Mouse (Mus musculus) lung, postnatal 4 days (tissue): ENCODE data around the gene Zfand3.

Experiments
- DNase-seq, 2 experiments: peaks; one replicate each; pipeline ENCODE4 v3.0.0; 2021

Gene Zfand3

DNA sequence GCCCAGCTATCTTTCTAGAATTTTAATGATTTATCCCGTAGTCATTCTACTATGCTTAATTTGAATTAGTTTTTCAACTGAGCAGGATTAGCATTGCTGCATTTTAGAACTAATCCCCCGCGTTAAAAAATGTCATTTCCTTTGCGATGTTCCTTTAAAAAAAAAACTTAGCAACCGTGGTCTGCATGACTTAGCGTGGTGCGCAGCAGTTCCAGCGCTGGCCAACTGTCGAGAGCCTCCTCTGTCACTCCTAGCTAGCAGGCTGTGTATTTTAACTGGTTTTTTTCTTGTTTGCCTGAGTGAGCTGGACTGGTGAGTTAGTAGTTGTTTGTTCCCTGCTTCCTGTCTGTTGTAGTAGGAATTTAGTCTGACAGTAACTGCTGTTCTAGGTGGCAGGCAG lies 48.9 kb downstream of the Zfand3 start:
- DNase-seq, result peak in 1 of 2 experiments; percentile 47

DNA sequence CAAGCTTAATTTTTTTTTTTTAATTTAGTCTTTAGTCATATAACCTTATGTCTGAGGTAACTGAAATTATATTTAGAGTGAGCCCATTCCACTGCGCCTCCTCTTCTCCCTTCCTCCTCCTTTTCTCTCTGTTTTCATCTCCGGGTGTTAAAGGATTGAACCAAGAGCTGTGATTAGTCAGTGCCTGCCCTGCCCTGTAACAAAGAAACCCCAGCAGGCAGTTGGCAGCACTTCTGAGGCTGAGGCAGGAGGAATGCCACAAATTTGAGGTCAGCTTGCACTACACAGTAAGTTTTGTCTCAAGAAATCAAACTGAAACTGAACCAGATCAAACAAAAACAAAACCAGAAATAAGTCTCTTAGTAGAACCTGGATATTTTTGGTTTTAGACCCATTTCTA lies 49.3 kb downstream of the Zfand3 start:
- DNase-seq, result no peak

DNA sequence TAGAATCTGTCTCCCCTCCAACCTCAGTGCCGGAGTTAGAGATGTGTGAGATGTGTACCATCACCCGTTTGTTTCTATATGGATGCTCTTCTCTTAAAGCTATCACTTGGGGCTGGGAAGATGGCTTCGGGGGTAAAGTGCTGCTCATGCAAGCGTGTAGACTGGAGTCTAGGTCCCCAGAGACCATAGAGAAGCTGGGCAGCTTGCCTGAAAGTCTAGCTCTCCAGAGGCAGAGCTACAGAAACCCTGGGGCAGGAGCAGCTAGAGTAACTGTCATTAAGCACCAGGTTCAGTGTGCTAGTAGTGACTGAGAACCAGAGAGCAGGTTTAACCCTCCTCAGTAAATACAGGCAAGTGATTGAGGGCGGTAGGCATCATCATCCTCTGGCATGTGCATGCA lies 51.7 kb downstream of the Zfand3 start:
- DNase-seq, result no peak

DNA sequence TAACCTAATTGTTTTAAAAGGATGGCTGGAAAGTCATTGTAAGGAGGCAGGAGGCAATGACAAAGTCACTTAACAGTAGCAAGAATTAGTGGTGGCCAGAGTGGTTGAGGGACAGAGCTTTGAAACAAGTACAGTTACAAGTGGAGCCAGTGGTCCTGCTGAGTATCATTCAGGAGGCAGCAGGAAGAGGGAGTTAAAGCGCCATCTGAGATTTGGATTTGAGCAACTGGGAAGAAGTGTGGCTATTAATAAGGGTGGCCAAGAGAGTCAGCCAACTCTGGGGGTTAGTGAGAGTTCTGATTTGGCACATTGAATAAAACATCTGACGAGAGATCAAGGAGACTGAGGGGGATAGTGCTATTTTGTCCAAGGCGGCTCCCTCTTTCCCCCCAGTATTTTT lies 54.1 kb downstream of the Zfand3 start:
- no peak for DNase-seq

DNA sequence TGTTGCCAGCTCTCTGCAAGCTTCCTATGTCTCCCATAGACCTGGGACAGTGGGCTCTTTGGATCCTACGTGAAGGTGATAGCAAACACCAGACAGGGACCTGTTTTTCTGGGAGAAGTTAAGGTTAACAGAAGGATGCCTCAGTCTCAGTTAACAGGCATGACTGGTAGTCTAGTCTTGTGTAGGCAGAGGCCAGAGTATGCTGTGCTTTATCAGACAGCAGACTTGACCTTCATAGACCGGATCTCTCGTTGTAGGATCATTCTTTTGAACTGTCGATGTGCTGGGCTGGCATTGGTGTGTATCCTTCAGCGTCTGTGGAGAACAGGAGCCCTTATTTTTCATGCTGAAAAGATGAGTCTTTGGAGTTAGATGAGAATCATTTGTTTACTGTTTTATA lies 54.5 kb downstream of the Zfand3 start:
- DNase-seq, result no peak

DNA sequence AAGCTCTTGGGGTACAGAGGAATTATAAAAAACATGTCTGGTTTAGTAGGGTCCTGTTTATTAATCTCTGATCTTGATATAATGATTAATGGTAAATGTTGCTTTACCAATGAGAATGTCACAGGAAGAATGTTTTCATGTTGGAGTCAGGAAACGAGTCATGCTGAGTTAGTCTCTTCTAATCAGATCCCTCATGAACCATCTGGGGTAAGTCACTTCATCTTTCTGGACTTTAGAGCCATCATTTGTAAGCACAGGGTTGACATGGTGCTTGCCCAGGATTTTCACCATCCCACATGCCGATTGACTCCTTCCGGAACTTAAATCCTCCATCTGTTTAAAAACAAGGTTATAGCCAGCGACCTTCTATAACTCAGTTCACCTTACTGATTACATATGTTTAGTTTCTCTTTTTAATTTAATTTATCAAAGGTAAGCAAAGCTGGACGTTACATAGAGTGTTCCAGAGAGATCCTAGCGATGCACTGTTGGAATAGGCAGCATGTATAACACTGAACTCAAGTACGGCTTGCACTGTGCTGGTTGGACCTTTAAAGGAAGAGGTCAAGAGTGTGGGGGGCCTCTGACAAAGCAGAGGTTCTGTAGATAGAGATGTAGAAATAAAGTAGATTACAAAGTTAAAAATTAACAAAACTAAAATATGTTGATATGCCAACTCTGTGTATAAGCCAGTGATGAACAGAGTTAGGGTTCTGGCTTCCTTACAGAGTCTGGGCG lies 56.7 kb downstream of the Zfand3 start:
- no peak for DNase-seq

DNA sequence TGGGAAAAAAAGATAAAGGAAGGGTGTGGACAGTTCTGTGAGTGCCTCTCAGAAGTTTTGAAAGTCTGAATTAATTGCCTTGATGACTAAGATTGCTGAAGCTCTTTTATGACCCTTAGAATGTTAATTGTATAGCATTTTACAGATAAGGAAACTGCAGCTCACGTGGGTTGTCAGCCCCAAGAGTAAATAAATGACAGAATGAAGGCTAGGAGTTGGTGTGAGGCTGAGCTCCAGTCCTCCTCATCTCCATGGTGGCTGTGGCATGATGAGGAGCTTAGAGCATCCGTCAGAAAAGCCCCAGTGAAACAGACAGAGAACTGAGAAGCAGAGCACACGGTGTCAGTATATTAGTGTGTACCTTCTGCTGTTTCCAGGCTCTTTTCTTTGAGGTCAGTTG lies 59.3 kb downstream of the Zfand3 start:
- no peak for DNase-seq

DNA sequence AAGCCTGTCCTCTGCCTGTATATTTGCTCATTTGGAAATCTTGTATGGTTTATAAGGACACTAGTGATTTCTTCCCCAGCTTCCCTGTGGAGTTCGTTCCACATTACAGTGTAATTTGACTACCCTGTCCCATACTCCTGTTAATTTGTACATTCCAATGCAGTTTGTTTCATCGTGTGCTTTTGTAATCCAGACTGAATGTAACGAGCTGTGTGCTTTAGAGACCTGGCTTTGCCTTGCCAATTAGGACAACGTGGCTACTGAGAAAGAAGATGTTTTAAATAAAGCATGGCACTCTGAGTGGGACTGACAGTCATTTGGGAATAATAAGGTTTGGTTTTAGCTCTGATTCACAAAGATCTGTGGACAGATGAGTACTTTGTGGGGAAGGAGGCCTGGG lies 60.2 kb downstream of the Zfand3 start:
- no peak for DNase-seq

DNA sequence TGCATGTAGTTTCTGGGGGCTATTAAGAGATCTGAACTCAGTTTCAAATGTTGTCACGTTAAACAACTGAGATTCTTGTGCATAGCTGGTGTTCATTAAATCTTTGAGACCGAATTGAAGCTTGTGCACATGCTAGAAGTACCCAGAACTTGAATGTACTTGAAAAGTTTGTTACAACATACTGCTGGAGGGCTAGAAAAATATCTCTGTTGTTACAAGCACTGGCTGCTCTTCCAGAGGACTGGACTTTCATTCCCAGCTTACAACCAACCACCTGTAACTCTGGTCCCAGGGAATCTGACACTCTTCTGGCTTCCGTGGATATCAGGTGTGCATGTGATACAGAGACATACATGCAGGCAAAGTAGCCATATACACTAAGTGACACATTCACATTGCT lies 65.2 kb downstream of the Zfand3 start:
- no peak for DNase-seq

DNA sequence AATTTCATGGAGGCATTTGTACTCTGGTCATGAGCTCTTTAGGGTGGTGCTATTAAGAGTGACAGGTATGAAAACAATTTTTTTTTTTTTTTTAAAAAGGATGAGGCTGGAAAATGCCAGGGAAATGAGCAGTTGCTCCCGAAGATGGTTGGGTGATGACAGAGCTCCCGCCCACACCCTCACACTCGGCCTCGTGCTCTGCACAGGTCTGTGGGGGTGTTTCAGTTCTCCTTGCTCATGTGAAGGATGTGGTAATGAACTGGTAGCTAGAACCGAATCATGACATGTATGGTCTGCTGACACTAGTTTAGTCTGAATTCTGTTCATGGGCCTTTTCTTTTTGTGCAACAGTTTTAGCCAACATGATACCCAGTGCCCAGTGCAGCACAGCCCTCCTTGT lies 66.1 kb downstream of the Zfand3 start:
- DNase-seq, result no peak

DNA sequence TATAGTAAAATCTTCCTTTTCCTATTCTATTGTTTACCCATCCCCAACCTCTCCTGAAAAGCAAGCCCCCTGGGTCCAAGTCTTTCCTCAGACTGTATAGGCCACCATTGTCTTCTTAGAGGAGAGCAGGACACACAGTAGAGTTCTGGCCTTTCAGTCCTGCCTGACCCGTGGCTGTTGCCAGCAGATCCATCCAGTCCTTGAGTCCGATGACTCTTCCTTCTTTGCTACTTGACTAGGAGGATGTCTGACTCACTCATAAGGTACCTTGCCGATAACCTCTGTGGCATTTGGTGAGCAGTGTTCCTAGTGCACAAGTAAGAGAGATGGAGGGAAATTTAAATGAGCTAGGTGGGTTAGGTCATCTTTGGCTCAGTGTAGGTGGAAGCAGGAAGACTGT lies 68.1 kb downstream of the Zfand3 start:
- DNase-seq, result no peak

DNA sequence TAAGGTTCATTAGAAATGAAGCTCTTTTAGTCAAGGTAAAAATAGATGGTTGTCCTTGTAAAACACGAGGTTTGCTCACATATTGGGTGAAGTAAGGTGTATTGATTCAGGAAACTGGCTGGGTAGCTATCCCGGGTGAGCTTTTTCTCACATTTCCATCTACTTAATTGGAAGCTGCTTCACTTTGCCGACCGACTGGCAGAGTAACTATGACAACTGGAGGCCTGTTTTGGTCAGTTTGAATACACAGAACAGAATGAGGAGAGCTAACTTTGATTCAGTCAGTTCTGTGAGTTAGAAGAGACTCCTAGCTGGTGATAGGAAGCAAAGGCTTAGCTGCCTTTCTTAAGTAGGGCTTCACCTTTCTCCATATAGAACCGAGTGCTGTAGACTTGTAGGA lies 71.4 kb downstream of the Zfand3 start:
- DNase-seq, result no peak

DNA sequence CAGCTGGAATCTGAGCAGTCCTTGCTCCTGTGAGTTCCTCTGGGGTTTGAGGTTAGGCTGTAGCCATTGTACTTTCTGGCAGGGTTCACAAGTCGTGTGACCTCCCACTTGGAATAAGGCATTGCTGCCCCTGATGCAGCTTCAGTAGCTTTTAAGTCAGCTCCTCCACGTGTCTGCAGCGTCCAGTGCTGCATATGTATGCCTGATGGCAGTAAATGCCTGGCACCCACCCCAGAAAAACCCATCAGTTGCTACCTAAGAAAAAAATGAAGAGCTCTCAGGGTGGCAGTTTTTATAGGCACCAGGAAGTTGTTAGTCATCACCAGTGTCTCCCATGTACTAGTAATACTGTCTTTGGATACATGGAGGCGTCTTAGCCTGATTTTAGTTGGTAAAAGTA lies 79.5 kb downstream of the Zfand3 start:
- no peak for DNase-seq

DNA sequence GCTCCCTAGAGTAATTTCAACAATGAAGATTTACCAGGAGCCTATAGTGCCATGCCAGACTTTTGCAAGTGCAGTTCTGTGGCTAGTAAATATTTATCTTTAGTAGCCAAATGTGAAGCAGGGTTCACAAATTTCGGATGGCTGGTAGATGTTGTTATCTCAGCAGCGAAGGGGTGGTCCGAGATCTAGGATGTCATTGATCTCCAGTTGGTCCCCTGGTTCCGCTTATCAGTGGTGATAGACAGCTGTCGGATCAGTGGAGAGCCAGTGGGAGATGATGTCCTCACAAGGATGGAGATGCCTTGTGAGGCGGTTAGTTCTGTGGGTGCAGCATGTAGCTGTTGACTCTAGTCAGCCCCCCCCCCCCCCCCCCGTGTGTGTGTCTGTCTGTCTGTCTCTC lies 82.2 kb downstream of the Zfand3 start:
- DNase-seq, result no peak

DNA sequence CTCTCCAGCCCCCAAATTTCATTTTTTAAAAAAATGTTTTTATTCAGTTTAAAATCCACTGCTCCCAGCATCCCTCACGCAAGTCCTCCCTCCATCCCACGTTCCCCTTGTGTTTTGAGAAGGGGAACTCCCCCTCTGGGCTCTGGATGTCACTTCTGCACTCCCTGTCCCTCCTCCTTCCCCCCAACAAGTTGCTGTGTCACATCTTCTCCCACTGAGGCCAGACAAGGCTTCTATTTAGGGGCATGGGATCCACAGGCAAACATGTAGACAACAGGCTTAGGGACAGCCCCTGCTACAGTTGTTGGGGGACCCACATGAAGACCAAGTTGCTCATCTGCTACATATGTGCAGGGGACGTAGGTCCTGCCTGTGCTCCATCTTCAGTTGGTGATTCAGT lies 83.9 kb downstream of the Zfand3 start:
- no peak for DNase-seq

DNA sequence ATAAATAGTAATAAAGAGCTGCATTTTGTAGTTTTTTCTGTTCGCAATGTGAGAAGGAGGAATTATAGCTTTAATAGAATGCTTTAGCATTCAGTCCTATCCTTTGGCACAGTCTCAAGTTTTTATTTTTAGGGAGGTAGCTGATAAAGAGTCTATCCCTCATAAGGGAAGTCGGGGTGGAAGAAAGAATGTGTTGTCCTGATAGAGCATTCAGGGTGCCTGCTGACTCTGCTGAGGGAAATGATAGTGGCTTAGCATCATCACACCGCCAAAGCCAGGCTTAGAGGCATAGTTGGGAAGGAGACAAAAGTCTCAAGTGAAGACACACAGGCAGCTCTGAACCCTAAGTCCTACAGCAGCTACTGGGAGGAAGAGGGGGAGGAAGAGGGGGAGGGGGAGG lies 85.9 kb downstream of the Zfand3 start:
- DNase-seq, result no peak

DNA sequence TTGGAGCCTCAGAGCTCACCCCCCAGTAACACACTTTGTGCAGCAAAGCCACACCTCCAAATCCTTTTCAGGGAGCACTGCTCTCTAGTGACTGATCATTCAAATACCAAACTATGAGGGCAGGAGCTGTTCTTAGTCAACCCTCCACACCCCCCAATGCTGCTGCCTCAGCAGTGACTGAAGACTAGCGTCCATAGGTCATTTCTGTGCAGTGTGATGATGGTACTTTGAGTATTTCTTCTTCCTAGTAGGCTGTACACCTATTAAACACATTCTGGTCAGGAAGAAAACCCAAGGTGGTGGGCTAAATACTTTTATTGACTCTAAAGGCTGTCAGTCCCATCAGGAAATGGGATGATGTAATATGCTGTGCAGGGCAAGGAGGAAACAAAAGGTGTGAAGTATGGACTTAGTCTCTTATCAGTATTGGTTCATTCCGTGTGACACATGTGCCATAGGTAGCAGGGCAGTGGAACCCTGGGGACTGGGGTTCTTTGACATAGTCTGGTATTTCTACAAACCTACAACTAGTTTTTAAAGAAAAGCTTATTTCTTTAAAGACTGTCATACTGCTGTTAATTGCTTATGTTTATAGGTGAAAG lies 88.7 kb downstream of the Zfand3 start:
- no peak for DNase-seq

DNA sequence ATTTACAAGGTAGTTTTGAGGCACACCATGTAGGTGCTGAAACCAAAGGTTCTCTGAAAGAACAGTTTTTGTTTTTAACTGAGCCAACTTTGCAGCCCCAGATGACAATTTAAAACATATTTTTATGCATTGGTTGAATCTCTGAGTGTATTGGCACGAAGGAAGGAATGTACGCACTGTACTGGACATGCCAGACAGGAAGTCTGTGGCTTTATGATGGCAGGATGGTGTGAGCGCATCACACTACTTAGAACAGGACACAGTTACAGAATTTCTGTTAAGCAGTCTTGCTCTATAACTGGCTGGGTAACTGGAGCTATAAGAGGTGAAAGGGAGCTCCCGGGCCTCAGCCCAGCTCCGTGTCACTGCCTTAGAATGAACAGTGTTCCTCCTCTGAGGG lies 92.6 kb downstream of the Zfand3 start:
- no peak for DNase-seq

DNA sequence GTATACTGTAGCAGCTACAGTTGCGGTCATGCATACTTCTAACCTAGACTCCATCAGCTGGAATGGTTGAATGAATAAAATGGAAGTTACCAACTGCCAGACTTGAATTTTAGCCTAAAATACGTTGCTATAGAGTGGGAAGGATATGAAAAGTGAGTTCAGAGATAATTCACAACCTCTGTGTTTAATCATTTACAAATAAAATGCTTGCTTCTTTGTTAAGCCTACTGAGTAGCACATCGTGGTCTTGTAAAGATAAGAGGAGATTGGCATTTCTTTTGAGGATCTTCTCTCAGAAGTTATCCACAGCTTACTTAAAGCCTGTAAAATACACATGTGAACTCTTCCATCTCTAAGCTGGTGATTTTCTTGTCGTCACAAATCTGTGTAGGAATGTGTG lies 93.1 kb downstream of the Zfand3 start:
- DNase-seq, result no peak

DNA sequence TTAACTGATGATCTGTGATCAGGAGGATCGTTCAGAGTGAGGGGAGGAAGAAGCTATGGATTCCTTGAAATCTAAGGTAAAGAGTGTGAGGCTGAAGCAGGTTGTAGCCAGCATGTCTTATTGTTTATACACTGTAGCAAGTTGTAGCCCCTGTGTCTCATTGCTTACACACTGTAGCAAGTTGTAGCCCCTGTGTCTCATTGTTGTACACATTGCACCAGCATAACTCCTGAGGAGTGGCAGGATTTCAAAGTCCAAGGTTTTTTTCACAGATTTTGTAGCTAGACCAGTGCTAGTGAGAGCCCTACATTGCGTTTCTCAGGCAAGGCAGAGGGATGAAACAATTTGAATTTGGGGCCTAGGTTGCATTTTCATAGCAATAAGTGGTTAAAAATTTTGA lies 95.1 kb downstream of the Zfand3 start:
- DNase-seq, result no peak

DNA sequence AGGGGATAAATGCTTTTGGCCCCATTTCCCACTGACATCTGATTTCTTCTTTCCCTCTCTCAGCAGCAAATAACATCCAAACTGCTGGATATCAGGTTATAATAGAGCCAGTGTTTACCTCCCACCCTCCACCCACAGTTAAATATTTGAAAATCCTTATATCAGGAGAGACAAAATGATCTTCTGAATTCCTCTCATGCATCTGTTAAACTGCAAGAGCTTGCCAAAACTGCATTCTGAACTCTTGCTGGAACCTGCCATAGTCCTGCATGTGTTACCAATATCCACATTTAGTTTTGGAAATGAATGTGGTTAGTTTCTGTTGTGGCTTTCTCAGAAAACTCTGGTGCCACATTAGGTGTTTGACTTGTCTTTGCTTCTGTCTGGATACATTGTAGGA lies 97.3 kb downstream of the Zfand3 start:
- no peak for DNase-seq

DNA sequence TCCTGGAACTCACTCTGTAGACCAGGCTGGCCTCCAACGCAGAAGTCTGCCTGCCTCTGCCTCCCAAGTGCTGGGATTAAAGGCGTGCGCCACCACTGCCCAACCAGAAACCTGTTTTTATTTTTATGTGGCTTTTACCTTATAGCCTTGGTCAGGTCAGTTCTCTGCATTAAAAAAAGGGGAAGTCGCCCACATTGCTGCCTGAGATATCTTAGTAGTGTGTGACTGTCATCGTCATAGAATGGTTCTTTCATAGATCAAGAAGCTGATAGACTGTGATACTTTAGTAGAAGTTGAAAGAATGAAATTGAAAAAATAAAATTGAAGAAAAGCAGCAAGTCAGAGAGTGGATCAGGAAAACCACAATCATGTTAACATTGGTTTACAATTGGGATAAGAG lies 98.5 kb downstream of the Zfand3 start:
- DNase-seq, result no peak

DNA sequence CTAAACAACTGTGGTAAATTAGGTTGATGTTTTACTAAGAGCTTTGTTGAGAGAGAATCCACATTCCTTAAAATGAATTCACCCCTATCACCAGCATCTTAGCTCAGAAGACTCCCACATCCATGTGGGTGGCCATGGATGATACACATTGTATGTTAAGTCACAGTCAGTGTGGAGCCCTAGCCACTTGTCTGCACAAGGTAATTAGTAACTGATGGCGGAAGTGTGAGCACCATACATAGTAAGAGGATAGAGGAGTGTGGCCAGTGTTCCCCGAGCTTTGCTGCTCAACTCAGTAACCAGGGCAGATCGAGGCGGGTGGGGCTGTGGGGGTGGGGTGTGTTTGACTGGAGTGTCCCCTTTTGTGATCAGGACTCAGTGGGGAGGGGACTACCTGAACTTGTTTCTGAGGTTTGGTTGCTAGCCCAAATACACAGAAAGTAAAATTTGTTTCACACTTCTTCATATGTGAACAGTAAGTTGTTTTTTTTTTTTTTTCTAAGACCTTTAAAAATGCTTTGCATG lies 99.2 kb downstream of the Zfand3 start:
- DNase-seq, result no peak

DNA sequence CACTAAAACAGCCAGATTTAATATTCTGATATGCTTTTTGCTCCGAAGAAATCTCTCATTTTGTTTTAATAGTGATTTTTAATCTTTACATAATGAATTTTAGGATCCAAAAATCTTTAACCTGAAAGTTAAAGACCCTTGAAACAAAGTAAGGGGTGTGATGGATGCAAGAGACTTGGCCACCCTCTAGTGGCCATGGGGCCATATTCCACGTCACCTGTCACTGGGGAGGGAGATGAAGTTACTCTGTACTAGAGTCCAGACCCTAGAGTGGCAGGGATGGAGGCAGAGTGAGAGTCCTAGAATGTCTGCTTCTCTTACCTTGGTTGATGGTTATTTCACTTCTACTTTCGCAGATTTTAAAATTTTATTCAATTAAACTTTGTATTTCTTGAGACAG lies 100.8 kb downstream of the Zfand3 start:
- peak in 1 of 2 experiments; percentile 17 for DNase-seq

DNA sequence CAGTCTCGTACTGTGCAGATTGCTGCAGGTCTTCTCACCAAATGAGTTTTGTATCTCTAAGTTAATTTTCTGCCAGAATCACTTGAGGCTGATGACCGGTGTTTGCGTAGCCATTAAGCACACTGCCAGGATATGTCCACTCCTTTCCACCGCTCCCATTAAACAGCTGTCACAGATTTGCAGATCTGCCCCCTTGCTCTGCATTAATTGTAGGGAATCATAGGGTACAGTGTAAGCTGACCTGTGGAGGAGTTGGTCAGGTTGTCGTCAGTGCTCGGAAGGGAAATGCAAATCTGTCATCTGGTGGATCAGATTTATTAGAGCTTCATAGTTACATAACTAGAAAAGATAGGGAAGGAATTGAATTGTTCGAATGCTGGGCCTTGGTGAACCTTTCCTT lies 106.1 kb downstream of the Zfand3 start:
- no peak for DNase-seq
